Mouse (Mus musculus): Measurements from ENCODE around the gene Ptpra.

GRCm38 (mm10) chr2:130558015-130558414 is 107.9 kb downstream of the Ptpra start:
- TF ChIP-seq POLR2A (IDR thresholded peaks at IDR 0.05; ENCODE audit: insufficient read length, low read depth): no peak
- no peak for TF ChIP-seq MAX (IDR thresholded peaks at IDR 0.05; ENCODE audit: low read depth)
- no peak for TF ChIP-seq POLR2AphosphoS2 (IDR thresholded peaks at IDR 0.05; ENCODE audit: insufficient read length, low read depth)
- TF ChIP-seq REST (IDR thresholded peaks at IDR 0.05; ENCODE audit: insufficient read depth, insufficient read length): no peak
- TF ChIP-seq CEBPB (IDR thresholded peaks at IDR 0.05; ENCODE audit: insufficient read depth, poor library complexity, severe bottlenecking): no peak
- TF ChIP-seq E2F4 (IDR thresholded peaks at IDR 0.05; ENCODE audit: insufficient read depth): no peak
- TF ChIP-seq USF1 (IDR thresholded peaks at IDR 0.05; ENCODE audit: low read depth): no peak
- TF ChIP-seq TCF12 (IDR thresholded peaks at IDR 0.05; ENCODE audit: insufficient read depth, poor library complexity, severe bottlenecking): no peak
- TF ChIP-seq SRF (IDR thresholded peaks at IDR 0.05; ENCODE audit: control insufficient read depth, insufficient read length, low read depth): no peak

Data from myocyte (in vitro differentiated cells).